Mouse (Mus musculus) spleen, adult 18-20 months (tissue): Measurements from ENCODE around the gene Gcnt1.

Experiments used
- DNase-seq, 2 experiments: peaks; one replicate each; pipeline ENCODE4 v3.0.0; 2022; ENCODE audit warnings: mixed read lengths in 2 of 2

Gene Gcnt1

GRCm38 (mm10) chr19:17364741-17365140 is 7.9 kb downstream of the Gcnt1 start:
- DNase-seq: peak in 1 of 2 experiments; percentile 37

- no peak for DNase-seq
These were observed 11.5 kb downstream of the Gcnt1 start for GRCm38 (mm10) chr19:17361181-17361580.

GRCm38 (mm10) chr19:17359315-17359890 is 13.2 kb downstream of the Gcnt1 start:
- peak in 1 of 2 experiments; percentile 22 for DNase-seq

GRCm38 (mm10) chr19:17357391-17357790 is 15.3 kb downstream of the Gcnt1 start:
- DNase-seq: no peak

- DNase-seq: no peak
These were observed 15.7 kb downstream of the Gcnt1 start for GRCm38 (mm10) chr19:17356932-17357331.

GRCm38 (mm10) chr19:17355950-17356867 is 16.4 kb downstream of the Gcnt1 start:
- DNase-seq: peak; percentile 86 to 94

- DNase-seq: peak; percentile 17 to 27
These were observed 17.3 kb downstream of the Gcnt1 start for GRCm38 (mm10) chr19:17355361-17355760.

- DNase-seq: no peak
These were observed 17.8 kb downstream of the Gcnt1 start for GRCm38 (mm10) chr19:17354797-17355196.

- no peak for DNase-seq
These were observed 18.3 kb downstream of the Gcnt1 start for GRCm38 (mm10) chr19:17354362-17354761.

- DNase-seq: no peak
These were observed 18.9 kb downstream of the Gcnt1 start for GRCm38 (mm10) chr19:17353727-17354126.

GRCm38 (mm10) chr19:17347852-17348251 is 24.8 kb downstream of the Gcnt1 start:
- no peak for DNase-seq

GRCm38 (mm10) chr19:17346716-17347474 is 25.7 kb downstream of the Gcnt1 start:
- DNase-seq: no peak

- DNase-seq: no peak
These were observed 27.8 kb downstream of the Gcnt1 start for GRCm38 (mm10) chr19:17344881-17345280.

- DNase-seq: peak; percentile 8 to 19
These were observed 33.1 kb downstream of the Gcnt1 start for GRCm38 (mm10) chr19:17339563-17339962.

- no peak for DNase-seq
These were observed 35.5 kb downstream of the Gcnt1 start for GRCm38 (mm10) chr19:17337057-17337679.

- DNase-seq: no peak
These were observed 36.0 kb downstream of the Gcnt1 start for GRCm38 (mm10) chr19:17336646-17337045.

GRCm38 (mm10) chr19:17334644-17335333 is 37.9 kb downstream of the Gcnt1 start:
- no peak for DNase-seq

- DNase-seq: no peak
These were observed 39.6 kb downstream of the Gcnt1 start for GRCm38 (mm10) chr19:17333043-17333442.

- no peak for DNase-seq
These were observed 43.7 kb downstream of the Gcnt1 start for GRCm38 (mm10) chr19:17328916-17329315.

- DNase-seq: no peak
These were observed 44.7 kb downstream of the Gcnt1 start for GRCm38 (mm10) chr19:17327881-17328404.

- DNase-seq: no peak
These were observed 48.9 kb downstream of the Gcnt1 start for GRCm38 (mm10) chr19:17323689-17324241.
